Comparison of ENCODE assay signal across 25 mouse cellular contexts in the genomic region with DNA sequence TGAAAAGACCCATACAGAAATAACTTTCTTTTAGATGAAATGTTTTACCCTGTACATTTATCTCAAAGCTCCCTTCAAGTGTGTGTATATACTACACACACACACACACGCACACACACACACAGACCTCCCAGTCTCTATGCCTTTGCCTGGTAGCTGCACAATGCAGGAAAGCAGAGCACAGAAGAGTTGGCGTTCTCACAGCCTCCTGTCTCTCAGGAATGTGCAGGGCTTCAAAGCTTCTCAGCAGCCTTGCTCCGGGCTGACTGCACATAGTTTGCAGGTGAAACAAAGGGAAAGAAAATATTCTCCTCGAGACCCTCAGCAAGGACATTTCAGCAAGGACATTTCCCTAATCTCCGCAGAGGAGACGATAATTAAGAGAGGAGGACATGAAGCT.
DNase-seq lines count a peak whose midpoint lies in the region; ATAC-seq and TF ChIP-seq lines count a peak whose summit lies in the region.
"Had no signal": no experiment of that assay in that cellular context is flagged by ENCODE, and none has a peak within 500 bp of the region (broad histone marks: within the 10 kb centered on the region; RNA-seq: fewer than 3 reads in every experiment).

No protein-coding gene starts in this region.

- no peak for ATAC-seq in hindbrain, embryonic 13.5 days (ENCODE audit: low FRiP score)
- no peak for ATAC-seq in hindbrain, embryonic 12.5 days (ENCODE audit: low FRiP score)
- ATAC-seq: CD4-positive, CD25-positive, alpha-beta regulatory T cell, adult 4 months; forebrain, postnatal 0 days; inflammation-experienced regulatory T-cells, adult 6 months; lung, postnatal 0 days had no signal

- no peak for TF ChIP-seq POLR2A in brain, embryonic 14.5 days (IDR thresholded peaks at IDR 0.05; ENCODE audit: borderline replicate concordance, extremely low read depth, insufficient read depth, insufficient read length, poor library complexity, severe bottlenecking)

- H3K9me3 ChIP-seq in hindbrain, embryonic 13.5 days = no peaks in the 10 kb centered on the region
- H3K9me3 ChIP-seq in hindbrain, embryonic 12.5 days (replicated peaks) = no peaks in the 10 kb centered on the region
- H3K9me3 ChIP-seq: hindbrain, embryonic 15.5 days; limb, embryonic 13.5 days had no signal

- H3K27me3 ChIP-seq in hindbrain, embryonic 13.5 days = no peaks in the 10 kb centered on the region
- no peaks in the 10 kb centered on the region for H3K27me3 ChIP-seq in hindbrain, embryonic 12.5 days
- H3K27me3 ChIP-seq: hindbrain, embryonic 15.5 days; limb, embryonic 13.5 days; megakaryocyte, embryonic 14.5 days had no signal

- no peak for TF ChIP-seq CTCF in brain, embryonic 14.5 days (IDR thresholded peaks at IDR 0.05; ENCODE audit: borderline replicate concordance, extremely low read depth, insufficient read depth, insufficient read length)

- no peak overlapping the region for H3K4me3 ChIP-seq in hindbrain, embryonic 13.5 days
- H3K4me3 ChIP-seq in hindbrain, embryonic 12.5 days = no peak overlapping the region
- H3K4me3 ChIP-seq: hindbrain, embryonic 15.5 days; limb, embryonic 13.5 days; megakaryocyte, embryonic 14.5 days had no signal

- peak; percentile 27 for DNase-seq in heart, adult 11 months
- DNase-seq in heart, postnatal 36 days = no peak
- peak; percentile 59 for DNase-seq in brain, embryonic 14.5 days (ENCODE audit: low read depth)
- DNase-seq in embryo, embryonic 9.5 days (ENCODE audit: extremely low spot score) = peak; percentile 15
- no peak for DNase-seq in urinary bladder, postnatal 14 days (ENCODE audit: low spot score)
- no peak for DNase-seq in kidney, postnatal 25 days
- DNase-seq: adrenal gland, postnatal 25 days; cerebellum, adult 2 months; cerebellum, postnatal 14 days; forebrain, postnatal 0 days; heart, postnatal 10 days; kidney, adult 11 months; kidney, postnatal 14 days; lung, postnatal 4 days; thymus, postnatal 4 days had no signal

- no peak overlapping the region for H3K27ac ChIP-seq in hindbrain, embryonic 13.5 days
- H3K27ac ChIP-seq in hindbrain, embryonic 12.5 days = no peak overlapping the region
- H3K27ac ChIP-seq: hindbrain, embryonic 15.5 days; limb, embryonic 13.5 days had no signal

- 0 out of 2 replicates have a peak overlapping the region, but pooled peaks have one; percentile 15 for H3K9ac ChIP-seq in hindbrain, embryonic 13.5 days
- no peak overlapping the region for H3K9ac ChIP-seq in hindbrain, embryonic 12.5 days
- H3K9ac ChIP-seq: forebrain, postnatal 0 days; hindbrain, embryonic 15.5 days; limb, embryonic 13.5 days had no signal

- intact Hi-C loops in heart, postnatal 36 days (cut with DNase I) = no loop called here

- no peaks in the 10 kb centered on the region for H3K36me3 ChIP-seq in hindbrain, embryonic 13.5 days
- no peaks in the 10 kb centered on the region for H3K36me3 ChIP-seq in hindbrain, embryonic 12.5 days
- H3K36me3 ChIP-seq: hindbrain, embryonic 15.5 days; limb, embryonic 13.5 days had no signal

- no peak overlapping the region for H3K4me2 ChIP-seq in hindbrain, embryonic 13.5 days
- H3K4me2 ChIP-seq in hindbrain, embryonic 12.5 days (replicated peaks) = no peak overlapping the region
- H3K4me2 ChIP-seq: heart, embryonic 11.5 days; hindbrain, embryonic 15.5 days; limb, embryonic 13.5 days; liver, embryonic 11.5 days had no signal

- 55% methylated on average over 6 of the region's 6 CpGs for WGBS in hindbrain, embryonic 13.5 days
- 53% methylated on average over 6 of the region's 6 CpGs for WGBS in hindbrain, embryonic 12.5 days

- H3K4me1 ChIP-seq in hindbrain, embryonic 13.5 days (replicated peaks) = peaks cover 14% of the 10 kb centered on the region
- 0 out of 2 replicates have a peak, but pooled peaks cover 6% of the 10 kb centered on the region for H3K4me1 ChIP-seq in hindbrain, embryonic 12.5 days
- H3K4me1 ChIP-seq: hindbrain, embryonic 15.5 days; megakaryocyte, embryonic 14.5 days had no signal

Comparison
In these comparisons a context has a peak if more than half of its experiments do, and no peak if none do; other contexts are left out.
1. DNase-seq: peak in heart, adult 11 months (single experiment), brain, embryonic 14.5 days (single experiment) and embryo, embryonic 9.5 days (single experiment); none in heart, postnatal 36 days (0 of 2), urinary bladder, postnatal 14 days (single experiment) and kidney, postnatal 25 days (0 of 2).